Mouse (Mus musculus): ENCODE results near the gene Olfr418.
"Not testable (repeated sequence)": the region's sequence is repeated elsewhere in the genome, so short reads cannot be mapped to it uniquely, and the experiment has no call there.

Olfr418 gene

GRCm38 (mm10) chr1:173265701-173266100, at the start of gene Olfr418:
Gene Olfr418 (plus strand): TSS chr1:173266001.
- no peak for DNase-seq

- DNase-seq = no peak
Measured at GRCm38 (mm10) chr1:173216481-173216880, 49.3 kb upstream of the Olfr418 start.

GRCm38 (mm10) chr1:173227081-173227480, 38.7 kb upstream of the Olfr418 start, which contains the start of gene Fcer1a:
Gene Fcer1a (minus strand): TSS chr1:173227214.
- DNase-seq = no peak

GRCm38 (mm10) chr1:173237004-173237403, 28.8 kb upstream of the Olfr418 start:
- DNase-seq = not testable (repeated sequence)

- no peak for DNase-seq
Measured at GRCm38 (mm10) chr1:173249888-173250287, 15.9 kb upstream of the Olfr418 start.

GRCm38 (mm10) chr1:173277677-173278076, 11.9 kb downstream of the Olfr418 start, which contains the start of gene Mptx2:
Gene Mptx2 (minus strand): TSS chr1:173277777.
- DNase-seq = no peak

- DNase-seq = not testable (repeated sequence)
Measured at GRCm38 (mm10) chr1:173302795-173303194, 37.0 kb downstream of the Olfr418 start.

GRCm38 (mm10) chr1:173313535-173314050, 47.8 kb downstream of the Olfr418 start:
- not testable (repeated sequence) for DNase-seq

GRCm38 (mm10) chr1:173315725-173316124, 49.9 kb downstream of the Olfr418 start:
- no peak for DNase-seq

- DNase-seq = no peak
Measured at GRCm38 (mm10) chr1:173317925-173318477, 52.2 kb downstream of the Olfr418 start.

- no peak for DNase-seq
Measured at GRCm38 (mm10) chr1:173321593-173322248, 55.9 kb downstream of the Olfr418 start.

GRCm38 (mm10) chr1:173322249-173322627, 56.4 kb downstream of the Olfr418 start:
- no peak for DNase-seq
